10 mouse cellular contexts compared by ENCODE assay signal in genomic region chr16:33576271-33577189, GRCm38 (mm10). TPM values are rescaled to one million over a fixed set of nuclear protein-coding genes. Genes with fewer than 3 reads are reported as not detected.
DNase-seq lines count a peak whose midpoint lies in the region; ATAC-seq and TF ChIP-seq lines count a peak whose summit lies in the region.
"Had no signal": no experiment of that assay in that cellular context is flagged by ENCODE, and none has a peak within 500 bp of the region (broad histone marks: within the 10 kb centered on the region; RNA-seq: fewer than 3 reads in every experiment).

No protein-coding gene starts in this region.

- intact Hi-C loops in heart, postnatal 14 days (cut with DNase I) = no loop called here

- H3K9me3 ChIP-seq in lung, embryonic 14.5 days (ENCODE audit: low read depth, low read length) = no peaks in the 10 kb centered on the region
- H3K9me3 ChIP-seq in embryonic facial prominence, embryonic 12.5 days = no peaks in the 10 kb centered on the region

- no peak for ATAC-seq in lung, embryonic 14.5 days (ENCODE audit: insufficient read depth)
- peak; percentile 68 for ATAC-seq in embryonic facial prominence, embryonic 12.5 days (ENCODE audit: insufficient number of reproducible peaks, insufficient read depth, low FRiP score, low TSS enrichment)
- ATAC-seq: liver, postnatal 0 days had no signal

- peaks cover 16% of the 10 kb centered on the region for H3K4me1 ChIP-seq in lung, embryonic 14.5 days (ENCODE audit: insufficient read depth)
- peaks cover 9% of the 10 kb centered on the region for H3K4me1 ChIP-seq in embryonic facial prominence, embryonic 12.5 days

- no peak overlapping the region for H3K9ac ChIP-seq in lung, embryonic 14.5 days
- H3K9ac ChIP-seq in embryonic facial prominence, embryonic 12.5 days = no peak overlapping the region
- H3K9ac ChIP-seq: liver, postnatal 0 days had no signal

- 0 out of 2 replicates have a peak overlapping the region, but pooled peaks have one; percentile 24 for H3K27ac ChIP-seq in lung, embryonic 14.5 days (ENCODE audit: low read depth)
- no peak overlapping the region for H3K27ac ChIP-seq in embryonic facial prominence, embryonic 12.5 days

- H3K36me3 ChIP-seq in lung, embryonic 14.5 days (ENCODE audit: insufficient read depth) = no peaks in the 10 kb centered on the region
- H3K36me3 ChIP-seq in embryonic facial prominence, embryonic 12.5 days = no peaks in the 10 kb centered on the region

- H3K4me3 ChIP-seq in lung, embryonic 14.5 days (ENCODE audit: low read depth, low read length) = no peak overlapping the region
- H3K4me3 ChIP-seq in embryonic facial prominence, embryonic 12.5 days = no peak overlapping the region

- no peak for TF ChIP-seq CTCF in lung, embryonic 14.5 days (IDR thresholded peaks at IDR 0.05; ENCODE audit: low read depth)

- no peak overlapping the region for H3K4me2 ChIP-seq in lung, embryonic 14.5 days
- no peak overlapping the region for H3K4me2 ChIP-seq in embryonic facial prominence, embryonic 12.5 days (replicated peaks)

- WGBS in lung, embryonic 14.5 days = 70% methylated on average over 36 of the region's 36 CpGs
- 76% methylated on average over 36 of the region's 36 CpGs for WGBS in embryonic facial prominence, embryonic 12.5 days

- no peaks in the 10 kb centered on the region for H3K27me3 ChIP-seq in lung, embryonic 14.5 days (ENCODE audit: insufficient read depth, low read length)
- H3K27me3 ChIP-seq in embryonic facial prominence, embryonic 12.5 days = no peaks in the 10 kb centered on the region

- peak; percentile 60 for DNase-seq in adrenal gland, postnatal 14 days
- no peak for DNase-seq in adrenal gland, postnatal 4 days (ENCODE audit: low spot score in 2 of 2)
- peak; percentile 36 for DNase-seq in lung, embryonic 14.5 days
- DNase-seq in lung, postnatal 36 days = no peak
- peak; percentile 56 to 65 for DNase-seq in heart, postnatal 14 days
- no peak for DNase-seq in cerebellum, adult 18-20 months
- DNase-seq in cerebellum, adult 11 months = no peak
- DNase-seq: liver, postnatal 0 days; thymus, postnatal 36 days had no signal

RNA-seq across cellular contexts. Expression of gene Slc12a8, which starts 59.4 kb away (rescaled TPM):
- total RNA-seq in adrenal gland, postnatal 14 days (2021) = 0.52 and 0.86 TPM in 2 replicates
- 1 to 10 TPM; 2.4 to 2.6 TPM for total RNA-seq in adrenal gland, postnatal 4 days (2021)
- polyA plus RNA-seq in lung, embryonic 14.5 days (2014; fragmentation: Nextera tagmentation; extraction: Ambion mirVana) = 0.96 and 1.1 TPM in 2 replicates
- polyA plus RNA-seq in embryonic facial prominence, embryonic 12.5 days (2016; fragmentation: Nextera tagmentation; extraction: Ambion mirVana) = 0.46 and 0.65 TPM in 2 replicates
- total RNA-seq in heart, postnatal 14 days (2021) = under 1 TPM; 0.45 to 0.56 TPM

Comparison
In these comparisons a context has a peak if more than half of its experiments do, and no peak if none do; other contexts are left out.
1. DNase-seq: peak in adrenal gland, postnatal 14 days (single experiment), lung, embryonic 14.5 days (single experiment) and heart, postnatal 14 days (2 of 2); none in adrenal gland, postnatal 4 days (0 of 2), lung, postnatal 36 days (single experiment), cerebellum, adult 18-20 months (0 of 2) and cerebellum, adult 11 months (single experiment).